Mouse (Mus musculus) cerebellum, adult 11-12 months (tissue): Measurements from ENCODE around the gene Osbp2.
A peak's percentile ranks its signal among the peaks of the same experiment; 100 is the strongest.

Experiments used
- DNase-seq: peaks from one replicate; pipeline ENCODE4 v3.0.0; 2022

Gene Osbp2

GRCm38 (mm10) chr11:3691746-3692145 lies 172.0 kb downstream of the Osbp2 start:
- DNase-seq: no peak

GRCm38 (mm10) chr11:3686885-3687284 lies 176.8 kb downstream of the Osbp2 start:
- no peak for DNase-seq

DNA sequence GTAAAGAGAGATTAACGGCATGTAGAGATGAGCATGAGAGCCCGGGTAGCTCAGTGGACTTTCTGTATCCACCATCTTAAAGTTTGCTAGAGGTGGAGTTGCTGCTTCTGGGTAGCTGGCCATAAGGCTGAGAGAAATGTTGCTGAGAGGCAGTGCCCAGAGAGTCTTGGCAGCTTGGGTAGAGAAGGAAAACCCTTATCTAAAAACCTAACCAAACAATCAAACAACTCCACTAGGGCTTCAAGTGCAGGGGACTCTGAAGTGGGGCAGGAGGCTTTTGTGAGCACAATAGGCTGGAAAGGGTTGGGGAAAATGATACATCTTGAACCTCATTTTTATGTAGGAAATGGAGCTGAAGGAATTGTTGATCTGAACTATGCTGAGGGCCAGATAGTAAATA lies 177.4 kb downstream of the Osbp2 start:
- DNase-seq: no peak

GRCm38 (mm10) chr11:3685431-3685830 lies 178.3 kb downstream of the Osbp2 start:
- no peak for DNase-seq

- peak; percentile 30 for DNase-seq
These were observed 178.8 kb downstream of the Osbp2 start for GRCm38 (mm10) chr11:3684723-3685430.

DNA sequence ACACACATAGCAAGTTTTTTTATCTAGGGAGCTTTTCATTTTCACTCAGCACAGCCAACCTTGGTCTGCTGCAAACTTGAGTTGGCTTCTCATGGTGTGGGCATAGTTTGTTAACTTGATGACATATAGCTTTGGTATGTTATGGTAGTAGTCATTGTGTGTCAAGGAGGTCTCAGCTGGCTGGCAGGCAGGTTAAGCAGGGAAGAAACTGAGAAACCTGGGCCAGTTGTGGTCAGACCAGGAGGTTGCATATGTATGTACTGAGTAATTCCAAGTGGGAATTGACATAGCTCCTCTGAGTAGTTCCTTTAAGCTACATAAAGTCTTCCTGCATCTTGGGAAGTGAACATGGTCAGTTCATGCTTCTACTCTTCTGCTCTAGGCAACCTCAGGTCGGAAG lies 179.5 kb downstream of the Osbp2 start:
- DNase-seq: no peak

DNA sequence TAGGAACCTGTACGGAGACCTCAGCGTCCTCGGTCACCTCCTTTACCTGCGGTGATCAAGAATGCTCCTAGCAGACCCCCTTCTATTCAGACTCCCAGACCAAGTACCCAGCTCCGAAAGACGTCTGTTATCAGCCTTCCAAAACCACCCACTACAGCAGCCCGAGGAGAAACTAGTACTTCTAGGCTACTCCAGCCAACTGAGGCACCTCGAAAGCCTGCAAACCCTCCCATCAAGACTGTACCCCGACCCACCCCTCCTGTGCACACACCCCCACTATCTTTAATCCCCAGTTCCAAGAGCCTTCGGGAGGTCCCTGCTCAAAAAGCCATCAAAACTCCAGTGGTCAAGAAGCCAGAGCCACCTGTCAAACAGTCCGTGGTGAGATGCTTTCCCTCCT lies 180.0 kb downstream of the Osbp2 start:
- DNase-seq: no peak

GRCm38 (mm10) chr11:3679771-3680170 lies 183.9 kb downstream of the Osbp2 start:
- DNase-seq: no peak

GRCm38 (mm10) chr11:3677204-3677603 lies 186.5 kb downstream of the Osbp2 start:
- no peak for DNase-seq

DNA sequence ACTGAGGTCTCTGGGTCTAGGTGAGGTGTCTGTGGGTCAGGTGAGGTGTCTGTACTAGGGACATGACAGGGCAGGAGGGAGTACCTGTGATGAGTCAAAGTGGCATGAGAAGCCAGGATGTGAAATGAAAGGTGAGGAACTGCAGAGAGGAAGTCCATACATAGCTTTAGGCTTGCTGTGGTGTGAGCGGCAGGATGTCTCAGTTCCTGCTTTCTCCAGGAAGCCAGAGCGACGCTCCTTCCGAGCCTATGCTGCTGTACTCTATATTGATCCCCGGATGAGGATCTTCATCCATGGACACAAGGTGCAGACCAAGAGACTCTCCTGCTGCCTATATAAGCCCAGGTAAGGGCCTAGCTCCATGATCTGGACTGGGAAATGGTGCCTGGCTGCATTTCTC lies 187.3 kb downstream of the Osbp2 start:
- DNase-seq: no peak

DNA sequence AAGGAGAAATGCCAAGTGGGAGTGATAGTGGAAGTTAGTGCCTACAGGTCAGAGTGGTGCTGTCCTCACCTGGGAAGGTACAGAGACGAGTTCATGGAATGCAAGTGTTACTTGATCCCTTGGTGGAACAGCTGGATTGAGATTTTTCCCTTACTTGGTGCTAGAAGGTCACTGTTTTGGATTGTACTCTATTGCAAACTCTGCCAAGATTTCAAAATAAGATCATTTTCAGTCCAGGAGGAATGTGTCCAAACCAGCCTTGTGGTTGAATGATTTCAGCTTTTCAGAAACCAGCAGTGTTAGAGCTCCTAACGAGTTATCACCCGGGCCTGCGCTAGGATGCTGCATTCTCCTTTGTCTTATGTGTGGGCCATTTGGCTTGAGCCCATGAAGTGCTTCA lies 189.2 kb downstream of the Osbp2 start:
- no peak for DNase-seq

DNA sequence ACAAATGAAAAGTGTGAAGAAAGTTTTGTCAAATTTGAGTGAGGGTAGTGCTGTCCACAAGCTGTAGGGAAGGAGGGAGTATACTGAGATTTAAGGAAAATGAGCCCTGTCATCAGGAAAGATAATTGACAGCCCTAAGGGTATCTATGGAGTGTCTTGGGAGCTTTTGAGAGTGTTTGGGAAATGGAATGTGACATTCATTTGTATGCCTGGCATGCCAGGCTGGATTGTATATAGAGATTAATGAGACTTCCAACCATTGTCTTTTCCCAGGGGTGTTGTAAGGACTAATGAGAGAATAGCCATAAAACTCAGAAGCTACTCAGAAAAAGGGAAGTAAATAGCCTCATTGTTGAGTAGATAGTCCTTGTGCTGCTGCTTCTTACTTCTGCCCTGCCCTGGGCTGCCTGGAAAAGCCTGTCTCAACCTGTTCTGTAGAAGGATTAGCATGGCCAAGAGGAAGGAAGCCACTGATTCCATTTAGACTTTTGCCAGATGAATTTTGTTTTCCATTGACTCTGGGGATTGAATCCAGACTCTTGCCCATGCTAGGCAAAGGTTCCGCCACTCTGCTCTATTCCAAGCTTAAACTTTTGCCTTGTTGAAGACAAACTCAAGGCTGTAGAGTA lies 192.6 kb downstream of the Osbp2 start:
- DNase-seq: no peak

- DNase-seq: no peak
These were observed 193.9 kb downstream of the Osbp2 start for GRCm38 (mm10) chr11:3669849-3670248.

DNA sequence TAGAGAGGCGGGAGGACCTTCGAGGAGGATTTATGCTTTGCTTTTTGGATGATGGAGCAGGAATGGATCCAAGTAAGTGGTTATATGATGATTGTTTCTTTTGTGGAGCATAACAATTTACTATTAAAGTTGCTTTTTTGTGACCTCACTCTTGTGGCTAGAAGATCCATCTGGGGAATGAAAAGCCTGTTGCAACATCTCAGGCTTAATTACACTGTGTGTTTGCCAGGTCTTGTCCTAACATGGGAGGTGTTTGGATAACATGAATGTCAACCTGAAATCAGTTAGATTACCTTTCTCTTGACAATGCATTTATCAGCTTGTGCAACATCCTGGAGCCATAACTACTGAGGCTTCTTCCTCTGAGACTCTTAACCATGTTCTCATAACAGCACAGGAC lies 194.9 kb downstream of the Osbp2 start:
- DNase-seq: no peak

GRCm38 (mm10) chr11:3667506-3667905 lies 196.2 kb downstream of the Osbp2 start:
- DNase-seq: no peak

GRCm38 (mm10) chr11:3661964-3662363 lies 201.7 kb downstream of the Osbp2 start:
- DNase-seq: no peak
